Mouse (Mus musculus): ENCODE results near the gene Rbfox2. TPM values are rescaled to one million over a fixed set of nuclear protein-coding genes. Genes with fewer than 3 reads are reported as not detected.

Gene Rbfox2
- polyA plus RNA-seq, 1 experiment from 2014 or later = 23.2 TPM

- H3K4me2 ChIP-seq (replicated peaks; ENCODE audit: low read depth) = peak overlapping the region; percentile 18
- H3K27me3 ChIP-seq (ENCODE audit: control insufficient read depth, insufficient read depth, low read length) = no peaks in the 10 kb centered on the region
- no peaks in the 10 kb centered on the region for H3K36me3 ChIP-seq (ENCODE audit: control insufficient read depth, insufficient read depth, low read length)
- DNase-seq (ENCODE audit: low spot score) (peak; percentile 36), ATAC-seq (ENCODE audit: low FRiP score, low TSS enrichment) (peak; percentile 78)
- H3K27ac ChIP-seq (replicated peaks) = peak overlapping the region; percentile 90
- H3K4me3 ChIP-seq (ENCODE audit: low read depth, low read length) = no peak overlapping the region
- WGBS = 36% methylated on average over 14 of the region's 14 CpGs
- no peak for TF ChIP-seq EP300 (optimal IDR thresholded peaks at IDR 0.05)
- no peak for TF ChIP-seq CTCF (IDR thresholded peaks at IDR 0.05; ENCODE audit: low read depth)
- H3K9me3 ChIP-seq (ENCODE audit: control insufficient read depth, low read length) = no peaks in the 10 kb centered on the region
- H3K9ac ChIP-seq (ENCODE audit: low read length) = peak overlapping the region; percentile 41; the same call in 1 of the 2 replicates
- peaks cover 5% of the 10 kb centered on the region; the same call in 1 of the 2 replicates for H3K4me1 ChIP-seq (replicated peaks; ENCODE audit: control insufficient read depth, insufficient read depth)
Measured at GRCm38 (mm10) chr15:77203255-77203981, 103.4 kb downstream of the Rbfox2 start.

GRCm38 (mm10) chr15:77202881-77203254, 103.9 kb downstream of the Rbfox2 start:
- DNase-seq (ENCODE audit: low spot score) (no peak), ATAC-seq (ENCODE audit: low FRiP score, low TSS enrichment) (no peak)
- 48% methylated on average over 3 of the region's 3 CpGs for WGBS
- Histone ChIP-seq H3K27me3 (ENCODE audit: control insufficient read depth, insufficient read depth, low read length) (no peaks in the 10 kb centered on the region), H3K4me3 (ENCODE audit: low read depth, low read length) (no peak overlapping the region), H3K27ac (replicated peaks) (peak overlapping the region; percentile 90), H3K36me3 (ENCODE audit: control insufficient read depth, insufficient read depth, low read length) (no peaks in the 10 kb centered on the region), H3K9ac (ENCODE audit: low read length) (peak overlapping the region; percentile 41; the same call in 1 of the 2 replicates), H3K9me3 (ENCODE audit: control insufficient read depth, low read length) (no peaks in the 10 kb centered on the region), H3K4me2 (replicated peaks; ENCODE audit: low read depth) (peak overlapping the region; percentile 18), H3K4me1 (replicated peaks; ENCODE audit: control insufficient read depth, insufficient read depth) (peaks cover 5% of the 10 kb centered on the region; the same call in 1 of the 2 replicates)
- TF ChIP-seq CTCF (IDR thresholded peaks at IDR 0.05; ENCODE audit: low read depth) (no peak), EP300 (optimal IDR thresholded peaks at IDR 0.05) (no peak)

DNA sequence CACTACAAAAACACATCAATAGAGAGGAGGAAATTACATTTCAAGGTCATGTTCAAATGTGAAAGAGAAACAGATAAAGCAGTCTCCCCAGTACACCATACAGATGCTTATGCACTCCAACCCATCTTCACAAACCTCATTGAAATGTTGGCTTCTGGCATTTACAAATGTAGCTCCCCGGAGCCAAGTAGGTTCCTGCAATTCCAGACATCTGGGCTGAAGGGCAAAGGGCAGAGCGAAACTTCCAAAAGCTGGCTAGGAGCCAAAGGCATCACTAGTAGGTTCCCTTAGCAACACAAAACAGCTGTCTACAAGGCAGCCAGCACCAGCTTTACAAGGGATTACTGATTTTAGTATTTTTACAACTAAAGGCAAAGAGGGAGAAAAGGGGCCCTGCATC, 104.6 kb downstream of the Rbfox2 start:
- Histone ChIP-seq H3K9ac (ENCODE audit: low read length) (no peak overlapping the region), H3K4me3 (ENCODE audit: low read depth, low read length) (no peak overlapping the region), H3K27me3 (ENCODE audit: control insufficient read depth, insufficient read depth, low read length) (no peaks in the 10 kb centered on the region), H3K4me1 (replicated peaks; ENCODE audit: control insufficient read depth, insufficient read depth) (peaks cover 5% of the 10 kb centered on the region; the same call in 1 of the 2 replicates), H3K9me3 (ENCODE audit: control insufficient read depth, low read length) (no peaks in the 10 kb centered on the region), H3K36me3 (ENCODE audit: control insufficient read depth, insufficient read depth, low read length) (no peaks in the 10 kb centered on the region), H3K4me2 (replicated peaks; ENCODE audit: low read depth) (no peak overlapping the region), H3K27ac (replicated peaks) (peak overlapping the region; percentile 49; the same call in 1 of the 2 replicates)
- WGBS = 17% methylated on average over 2 of the region's 2 CpGs
- TF ChIP-seq CTCF (IDR thresholded peaks at IDR 0.05; ENCODE audit: low read depth) (no peak), EP300 (optimal IDR thresholded peaks at IDR 0.05) (no peak)
- ATAC-seq (ENCODE audit: low FRiP score, low TSS enrichment) (no peak), DNase-seq (ENCODE audit: low spot score) (peak; percentile 45)

DNA sequence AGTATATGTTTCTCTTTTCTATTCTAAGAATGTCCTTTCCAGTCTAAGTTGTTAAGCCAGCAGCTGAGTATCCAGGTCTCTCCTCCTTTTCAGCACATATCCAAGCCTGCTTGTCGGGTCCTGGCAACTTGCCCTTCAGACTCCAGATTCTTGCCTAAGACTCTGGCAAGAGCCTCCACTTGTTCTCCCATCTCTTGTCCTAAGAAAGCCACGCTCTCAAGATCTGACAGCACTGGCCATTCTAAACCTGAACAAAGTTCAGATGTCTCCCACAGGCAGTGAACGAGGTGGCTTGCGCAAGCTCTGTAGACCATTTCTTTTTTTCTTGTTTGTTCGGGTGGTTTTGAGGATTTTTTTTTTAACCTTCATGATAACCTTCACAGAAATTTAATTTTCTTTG, 110.0 kb downstream of the Rbfox2 start:
- TF ChIP-seq CTCF (IDR thresholded peaks at IDR 0.05; ENCODE audit: low read depth) (no peak), EP300 (optimal IDR thresholded peaks at IDR 0.05) (no peak)
- 33% methylated on average over 5 of the region's 5 CpGs for WGBS
- no peak for ATAC-seq (ENCODE audit: low FRiP score, low TSS enrichment)
- no peaks in the 10 kb centered on the region for H3K9me3 ChIP-seq (ENCODE audit: control insufficient read depth, low read length)
- H3K27me3 ChIP-seq (ENCODE audit: control insufficient read depth, insufficient read depth, low read length) = no peaks in the 10 kb centered on the region
- H3K9ac ChIP-seq (ENCODE audit: low read length) = no peak overlapping the region
- H3K4me3 ChIP-seq (ENCODE audit: low read depth, low read length) = no peak overlapping the region
- no peak overlapping the region for H3K4me2 ChIP-seq (replicated peaks; ENCODE audit: low read depth)
- peak; percentile 62 for DNase-seq (ENCODE audit: low spot score)
- peak overlapping the region; percentile 78 for H3K27ac ChIP-seq (replicated peaks)
- peaks cover 11% of the 10 kb centered on the region for H3K4me1 ChIP-seq (replicated peaks; ENCODE audit: control insufficient read depth, insufficient read depth)
- H3K36me3 ChIP-seq (ENCODE audit: control insufficient read depth, insufficient read depth, low read length) = no peaks in the 10 kb centered on the region

GRCm38 (mm10) chr15:77196001-77196400, 110.8 kb downstream of the Rbfox2 start:
- Histone ChIP-seq H3K4me3 (ENCODE audit: low read depth, low read length) (no peak overlapping the region), H3K4me2 (replicated peaks; ENCODE audit: low read depth) (no peak overlapping the region), H3K4me1 (replicated peaks; ENCODE audit: control insufficient read depth, insufficient read depth) (peaks cover 11% of the 10 kb centered on the region), H3K27me3 (ENCODE audit: control insufficient read depth, insufficient read depth, low read length) (no peaks in the 10 kb centered on the region), H3K9me3 (ENCODE audit: control insufficient read depth, low read length) (no peaks in the 10 kb centered on the region), H3K36me3 (ENCODE audit: control insufficient read depth, insufficient read depth, low read length) (no peaks in the 10 kb centered on the region), H3K27ac (replicated peaks) (peak overlapping the region; percentile 78), H3K9ac (ENCODE audit: low read length) (no peak overlapping the region)
- ATAC-seq (ENCODE audit: low FRiP score, low TSS enrichment) = peak; percentile 62
- TF ChIP-seq CTCF (IDR thresholded peaks at IDR 0.05; ENCODE audit: low read depth) (peak; percentile 30; the same call in 1 of the 2 replicates), EP300 (optimal IDR thresholded peaks at IDR 0.05) (no peak)
- 43% methylated on average over 2 of the region's 2 CpGs for WGBS
- DNase-seq (ENCODE audit: low spot score) = no peak
